Mouse (Mus musculus): ENCODE results near the gene Mxd1. TPM values are rescaled to one million over a fixed set of nuclear protein-coding genes. Genes with fewer than 3 reads are reported as not detected.

Mxd1 gene
- total RNA-seq, 1 experiment from 2014 or later = 903 TPM

GRCm38 (mm10) chr6:86654270-86654916 lies 14.6 kb downstream of the Mxd1 start:
- ATAC-seq (ENCODE audit: extremely low read depth, insufficient number of reproducible peaks, low FRiP score, poor library complexity, severe bottlenecking) = peak; percentile 42

GRCm38 (mm10) chr6:86653026-86653425 lies 15.9 kb downstream of the Mxd1 start:
- ATAC-seq (ENCODE audit: extremely low read depth, insufficient number of reproducible peaks, low FRiP score, poor library complexity, severe bottlenecking) = no peak

- no peak for ATAC-seq (ENCODE audit: extremely low read depth, insufficient number of reproducible peaks, low FRiP score, poor library complexity, severe bottlenecking)
Measured at GRCm38 (mm10) chr6:86646143-86646542, 22.8 kb downstream of the Mxd1 start.

GRCm38 (mm10) chr6:86645551-86645950 lies 23.4 kb downstream of the Mxd1 start:
- 0 out of 2 replicates have a peak, but pooled peaks have one; percentile 2 for ATAC-seq (ENCODE audit: extremely low read depth, insufficient number of reproducible peaks, low FRiP score, poor library complexity, severe bottlenecking)

GRCm38 (mm10) chr6:86644775-86645400 lies 24.1 kb downstream of the Mxd1 start:
- peak; percentile 5; the same call in 1 of the 2 replicates for ATAC-seq (ENCODE audit: extremely low read depth, insufficient number of reproducible peaks, low FRiP score, poor library complexity, severe bottlenecking)

- no peak for ATAC-seq (ENCODE audit: extremely low read depth, insufficient number of reproducible peaks, low FRiP score, poor library complexity, severe bottlenecking)
Measured at GRCm38 (mm10) chr6:86641716-86642115, 27.2 kb downstream of the Mxd1 start.

GRCm38 (mm10) chr6:86640776-86641175 lies 28.2 kb downstream of the Mxd1 start:
- no peak for ATAC-seq (ENCODE audit: extremely low read depth, insufficient number of reproducible peaks, low FRiP score, poor library complexity, severe bottlenecking)

- no peak for ATAC-seq (ENCODE audit: extremely low read depth, insufficient number of reproducible peaks, low FRiP score, poor library complexity, severe bottlenecking)
Measured at GRCm38 (mm10) chr6:86640161-86640560, 28.8 kb downstream of the Mxd1 start.

- ATAC-seq (ENCODE audit: extremely low read depth, insufficient number of reproducible peaks, low FRiP score, poor library complexity, severe bottlenecking) = peak; percentile 10; the same call in 1 of the 2 replicates
Measured at GRCm38 (mm10) chr6:86639180-86640160, 29.5 kb downstream of the Mxd1 start.

- 0 out of 2 replicates have a peak, but pooled peaks have one; percentile 8 for ATAC-seq (ENCODE audit: extremely low read depth, insufficient number of reproducible peaks, low FRiP score, poor library complexity, severe bottlenecking)
Measured at GRCm38 (mm10) chr6:86638434-86638833, 30.5 kb downstream of the Mxd1 start.

- ATAC-seq (ENCODE audit: extremely low read depth, insufficient number of reproducible peaks, low FRiP score, poor library complexity, severe bottlenecking) = no peak
Measured at GRCm38 (mm10) chr6:86637860-86638259, 31.1 kb downstream of the Mxd1 start.

- ATAC-seq (ENCODE audit: extremely low read depth, insufficient number of reproducible peaks, low FRiP score, poor library complexity, severe bottlenecking) = no peak
Measured at GRCm38 (mm10) chr6:86637171-86637835, 31.7 kb downstream of the Mxd1 start.

GRCm38 (mm10) chr6:86636495-86636894 lies 32.5 kb downstream of the Mxd1 start:
- no peak for ATAC-seq (ENCODE audit: extremely low read depth, insufficient number of reproducible peaks, low FRiP score, poor library complexity, severe bottlenecking)

- ATAC-seq (ENCODE audit: extremely low read depth, insufficient number of reproducible peaks, low FRiP score, poor library complexity, severe bottlenecking) = no peak
Measured at GRCm38 (mm10) chr6:86630141-86630540, 38.8 kb downstream of the Mxd1 start.

- peak; percentile 37; the same call in 1 of the 2 replicates for ATAC-seq (ENCODE audit: extremely low read depth, insufficient number of reproducible peaks, low FRiP score, poor library complexity, severe bottlenecking)
Measured at GRCm38 (mm10) chr6:86627946-86628345, 41.0 kb downstream of the Mxd1 start, which contains the start of gene Asprv1. Gene Asprv1, plus strand, starts transcription at chr6:86628164.

GRCm38 (mm10) chr6:86624074-86625030 lies 44.6 kb downstream of the Mxd1 start:
- no peak for ATAC-seq (ENCODE audit: extremely low read depth, insufficient number of reproducible peaks, low FRiP score, poor library complexity, severe bottlenecking)

GRCm38 (mm10) chr6:86623201-86623600 lies 45.8 kb downstream of the Mxd1 start:
- ATAC-seq (ENCODE audit: extremely low read depth, insufficient number of reproducible peaks, low FRiP score, poor library complexity, severe bottlenecking) = no peak

- ATAC-seq (ENCODE audit: extremely low read depth, insufficient number of reproducible peaks, low FRiP score, poor library complexity, severe bottlenecking) = no peak
Measured at GRCm38 (mm10) chr6:86615301-86615700, 53.7 kb downstream of the Mxd1 start.

Measured in neutrophil, adult 5-6 weeks (primary cell).